Mouse (Mus musculus) heart, embryonic 12.5 days (tissue): ENCODE results near the gene Grcc10. TPM values are rescaled to one million over a fixed set of nuclear protein-coding genes. Genes with fewer than 3 reads are reported as not detected.

ENCODE experiments used
- ATAC-seq: fragments of 200-750 bp; cut with Nextera tagmentation; 2 replicates; pipeline ENCODE4 v1.8.0; 2017; ENCODE audit warnings: moderate TSS enrichment, moderate library complexity; ENCODE audit not compliant: insufficient number of reproducible peaks, low FRiP score
- H3K27ac ChIP-seq: fragments of 300-500 bp; sonication (generic); 2 replicates; pipeline ENCODE4 v1.5.1; 2016; ENCODE audit warnings: mild to moderate bottlenecking, moderate library complexity; ENCODE audit not compliant: poor library complexity, severe bottlenecking
- H3K27me3 ChIP-seq: fragments of 300-500 bp; sonication (generic); replicated peaks from 2 replicates; pipeline ENCODE4 v1.6.1; 2016; ENCODE audit warnings: mild to moderate bottlenecking, moderate library complexity
- H3K36me3 ChIP-seq: fragments of 300-500 bp; sonication (generic); 2 replicates; pipeline ENCODE4 v1.6.1; 2016; ENCODE audit warnings: mild to moderate bottlenecking, moderate library complexity
- H3K4me1 ChIP-seq: fragments of 300-500 bp; sonication (generic); replicated peaks from 2 replicates; pipeline ENCODE4 v1.6.1; 2016; ENCODE audit warnings: mild to moderate bottlenecking
- H3K4me2 ChIP-seq: fragments of 300-500 bp; sonication (generic); 2 replicates; pipeline ENCODE4 v1.6.1; 2016; ENCODE audit warnings: mild to moderate bottlenecking, moderate library complexity
- H3K4me3 ChIP-seq: fragments of 300-500 bp; sonication (generic); 2 replicates; pipeline ENCODE4 v1.5.1; 2016; ENCODE audit warnings: mild to moderate bottlenecking
- H3K9ac ChIP-seq: fragments of 300-500 bp; sonication (generic); 2 replicates; pipeline ENCODE4 v1.6.1; 2016; ENCODE audit warnings: mild to moderate bottlenecking, moderate library complexity
- H3K9me3 ChIP-seq: fragments of 300-500 bp; sonication (generic); replicated peaks from 2 replicates; pipeline ENCODE4 v1.6.1; 2016; ENCODE audit warnings: mild to moderate bottlenecking, moderate library complexity
- WGBS: fragments of 180-500 bp; shearing (Covaris S2); methylation state at CpG from one replicate; pipeline ENCODE4 v1.1.7; 2016; 5-methylcytosine and 5-hydroxymethylcytosine counted together
- polyA plus RNA-seq: library from polyadenylated mRNA; unstranded; fragments of >200 nt; fragmentation: Nextera tagmentation; extraction: Ambion mirVana; gene quantifications from 2 replicates; pipeline ENCODE4 v1.2.1, GENCODE M21; 2016

Gene Grcc10
- polyA plus RNA-seq, 1 experiment from 2014 or later = 352 TPM

- H3K27me3 ChIP-seq = no peaks in the 10 kb centered on the region
- peaks cover 51% of the 10 kb centered on the region for H3K36me3 ChIP-seq
- WGBS = under 1% methylated on average over 76 of the region's 76 CpGs
- H3K4me1 ChIP-seq = peaks cover 34% of the 10 kb centered on the region
- H3K27ac ChIP-seq = peak within 1 kb of the TSS; percentile 81
- peak; percentile 98 for ATAC-seq
- H3K4me3 ChIP-seq = peak within 1 kb of the TSS; percentile 76
- H3K9ac ChIP-seq = peak within 1 kb of the TSS; percentile 92
- no peaks in the 10 kb centered on the region for H3K9me3 ChIP-seq
- peak within 1 kb of the TSS; percentile 96 for H3K4me2 ChIP-seq
These were observed 29.1 kb downstream of the Grcc10 start, which contains the start of the genes Emg1 and Phb2 for GRCm38 (mm10) chr6:124711824-124712782. Gene Emg1 (minus strand): TSS chr6:124712178. Gene Phb2 (plus strand): TSS chr6:124712336.

GRCm38 (mm10) chr6:124708289-124708889, 32.8 kb downstream of the Grcc10 start:
- Histone ChIP-seq H3K27me3 (no peaks in the 10 kb centered on the region), H3K27ac (no peak overlapping the region), H3K9ac (no peak overlapping the region), H3K4me1 (peaks cover 28% of the 10 kb centered on the region), H3K9me3 (no peaks in the 10 kb centered on the region), H3K4me2 (no peak overlapping the region), H3K4me3 (no peak overlapping the region), H3K36me3 (peaks cover 44% of the 10 kb centered on the region)
- no peak for ATAC-seq
- 92% methylated on average over 10 of the region's 10 CpGs for WGBS

GRCm38 (mm10) chr6:124706061-124706627, 35.0 kb downstream of the Grcc10 start:
- WGBS = 74% methylated on average over 5 of the region's 5 CpGs
- H3K4me1 ChIP-seq = peaks cover 19% of the 10 kb centered on the region
- H3K9me3 ChIP-seq = no peaks in the 10 kb centered on the region
- no peak for ATAC-seq
- no peak overlapping the region for H3K27ac ChIP-seq
- no peak overlapping the region for H3K4me3 ChIP-seq
- no peak overlapping the region for H3K4me2 ChIP-seq
- H3K36me3 ChIP-seq = peaks cover 66% of the 10 kb centered on the region
- H3K9ac ChIP-seq = no peak overlapping the region
- no peaks in the 10 kb centered on the region for H3K27me3 ChIP-seq

- ATAC-seq = no peak
- Histone ChIP-seq H3K4me1 (peaks cover 16% of the 10 kb centered on the region), H3K27me3 (no peaks in the 10 kb centered on the region), H3K9me3 (no peaks in the 10 kb centered on the region), H3K4me3 (no peak overlapping the region), H3K27ac (no peak overlapping the region), H3K4me2 (no peak overlapping the region), H3K36me3 (peaks cover 76% of the 10 kb centered on the region), H3K9ac (no peak overlapping the region)
- 91% methylated on average over 2 of the region's 2 CpGs for WGBS
These were observed 36.8 kb downstream of the Grcc10 start for GRCm38 (mm10) chr6:124704417-124704816.

- 54% methylated on average over 7 of the region's 7 CpGs for WGBS
- Histone ChIP-seq H3K9ac (no peak overlapping the region), H3K27me3 (no peaks in the 10 kb centered on the region), H3K9me3 (no peaks in the 10 kb centered on the region), H3K4me3 (no peak overlapping the region), H3K27ac (no peak overlapping the region), H3K4me2 (no peak overlapping the region), H3K4me1 (peaks cover 14% of the 10 kb centered on the region), H3K36me3 (peaks cover 80% of the 10 kb centered on the region)
- ATAC-seq = no peak
These were observed 37.4 kb downstream of the Grcc10 start for GRCm38 (mm10) chr6:124703789-124704188.

GRCm38 (mm10) chr6:124702784-124703103, 38.4 kb downstream of the Grcc10 start:
- H3K4me2 ChIP-seq = no peak overlapping the region
- H3K4me3 ChIP-seq = no peak overlapping the region
- H3K27me3 ChIP-seq = no peaks in the 10 kb centered on the region
- peaks cover 79% of the 10 kb centered on the region for H3K36me3 ChIP-seq
- H3K27ac ChIP-seq = no peak overlapping the region
- peaks cover 14% of the 10 kb centered on the region for H3K4me1 ChIP-seq
- 0 out of 2 replicates have a peak, but pooled peaks have one; percentile 16 for ATAC-seq
- H3K9me3 ChIP-seq = no peaks in the 10 kb centered on the region
- no peak overlapping the region for H3K9ac ChIP-seq
- WGBS = 53% methylated on average over 3 of the region's 3 CpGs

- WGBS = 90% methylated on average over 17 of the region's 17 CpGs
- no peaks in the 10 kb centered on the region for H3K27me3 ChIP-seq
These were observed 38.9 kb downstream of the Grcc10 start for GRCm38 (mm10) chr6:124702102-124702783.

GRCm38 (mm10) chr6:124701338-124701737, 39.8 kb downstream of the Grcc10 start:
- no peak overlapping the region for H3K4me2 ChIP-seq
- no peak overlapping the region for H3K27ac ChIP-seq
- H3K9ac ChIP-seq = no peak overlapping the region
- H3K36me3 ChIP-seq = peaks cover 74% of the 10 kb centered on the region
- H3K27me3 ChIP-seq = no peaks in the 10 kb centered on the region
- no peak overlapping the region for H3K4me3 ChIP-seq
- 73% methylated on average over 8 of the region's 8 CpGs for WGBS
- H3K9me3 ChIP-seq = no peaks in the 10 kb centered on the region
- peaks cover 17% of the 10 kb centered on the region for H3K4me1 ChIP-seq
- ATAC-seq = no peak

More at GRCm38 (mm10) chr6:124702102-124702783, 38.9 kb downstream of the Grcc10 start:
- H3K4me1 ChIP-seq = peaks cover 14% of the 10 kb centered on the region
- H3K4me3 ChIP-seq = no peak overlapping the region
- no peak overlapping the region for H3K9ac ChIP-seq
- 0 out of 2 replicates have a peak, but pooled peaks have one; percentile 2 for ATAC-seq
- no peaks in the 10 kb centered on the region for H3K9me3 ChIP-seq
- no peak overlapping the region for H3K4me2 ChIP-seq
- H3K27ac ChIP-seq = no peak overlapping the region
- peaks cover 75% of the 10 kb centered on the region for H3K36me3 ChIP-seq

- no peak overlapping the region for H3K27ac ChIP-seq
- 81% methylated on average over 11 of the region's 11 CpGs for WGBS
These were observed 41.1 kb downstream of the Grcc10 start for GRCm38 (mm10) chr6:124699962-124700610.

GRCm38 (mm10) chr6:124699366-124699765, 41.8 kb downstream of the Grcc10 start:
- no peak overlapping the region for H3K9ac ChIP-seq
- no peak overlapping the region for H3K27ac ChIP-seq
- H3K9me3 ChIP-seq = no peaks in the 10 kb centered on the region
- H3K27me3 ChIP-seq = no peaks in the 10 kb centered on the region
- peaks cover 56% of the 10 kb centered on the region for H3K36me3 ChIP-seq
- H3K4me2 ChIP-seq = no peak overlapping the region
- no peak overlapping the region for H3K4me3 ChIP-seq
- WGBS = 85% methylated on average over 4 of the region's 4 CpGs
- H3K4me1 ChIP-seq = peaks cover 15% of the 10 kb centered on the region
- no peak for ATAC-seq

More at GRCm38 (mm10) chr6:124699962-124700610, 41.1 kb downstream of the Grcc10 start:
- no peak overlapping the region for H3K4me2 ChIP-seq
- peaks cover 63% of the 10 kb centered on the region for H3K36me3 ChIP-seq
- peaks cover 14% of the 10 kb centered on the region for H3K4me1 ChIP-seq
- H3K9ac ChIP-seq = no peak overlapping the region
- H3K9me3 ChIP-seq = no peaks in the 10 kb centered on the region
- no peaks in the 10 kb centered on the region for H3K27me3 ChIP-seq
- ATAC-seq = no peak
- H3K4me3 ChIP-seq = no peak overlapping the region
